Mouse (Mus musculus) frontal cortex, postnatal 10 days (tissue): ENCODE data around the gene Cnpy1.

Experiments used
- DNase-seq, 2 experiments: peaks; one replicate each; pipeline ENCODE4 v3.0.0; 2022; ENCODE audit warnings: low spot score in 2 of 2, mixed read lengths in 1 of 2

Gene Cnpy1

GRCm38 (mm10) chr5:28239829-28240228 lies 5.8 kb downstream of the Cnpy1 start:
- no peak for DNase-seq

GRCm38 (mm10) chr5:28238876-28239275 lies 6.7 kb downstream of the Cnpy1 start:
- no peak for DNase-seq

- DNase-seq, result no peak
Observed at GRCm38 (mm10) chr5:28238152-28238551, 7.5 kb downstream of the Cnpy1 start.

- no peak for DNase-seq
Observed at GRCm38 (mm10) chr5:28237715-28238114, 7.9 kb downstream of the Cnpy1 start.

- no peak for DNase-seq
Observed at GRCm38 (mm10) chr5:28237055-28237454, 8.6 kb downstream of the Cnpy1 start.

GRCm38 (mm10) chr5:28236098-28236497 lies 9.5 kb downstream of the Cnpy1 start:
- DNase-seq, result no peak

- DNase-seq, result no peak
Observed at GRCm38 (mm10) chr5:28232101-28232500, 13.5 kb downstream of the Cnpy1 start.

- no peak for DNase-seq
Observed at GRCm38 (mm10) chr5:28219596-28219995, 26.0 kb downstream of the Cnpy1 start.

- DNase-seq, result no peak
Observed at GRCm38 (mm10) chr5:28213441-28213840, 32.2 kb downstream of the Cnpy1 start.

- no peak for DNase-seq
Observed at GRCm38 (mm10) chr5:28211651-28212310, 33.8 kb downstream of the Cnpy1 start.

GRCm38 (mm10) chr5:28210591-28211550 lies 34.7 kb downstream of the Cnpy1 start:
- no peak for DNase-seq

- no peak for DNase-seq
Observed at GRCm38 (mm10) chr5:28209549-28210431, 35.8 kb downstream of the Cnpy1 start.

- no peak for DNase-seq
Observed at GRCm38 (mm10) chr5:28208726-28209520, 36.7 kb downstream of the Cnpy1 start.

GRCm38 (mm10) chr5:28207043-28207442 lies 38.6 kb downstream of the Cnpy1 start:
- no peak for DNase-seq

GRCm38 (mm10) chr5:28206448-28206847 lies 39.2 kb downstream of the Cnpy1 start:
- no peak for DNase-seq

- DNase-seq, result no peak
Observed at GRCm38 (mm10) chr5:28204678-28205077, 40.9 kb downstream of the Cnpy1 start.

- no peak for DNase-seq
Observed at GRCm38 (mm10) chr5:28203086-28203485, 42.5 kb downstream of the Cnpy1 start.

- no peak for DNase-seq
Observed at GRCm38 (mm10) chr5:28199089-28199873, 46.3 kb downstream of the Cnpy1 start.

GRCm38 (mm10) chr5:28195473-28195872 lies 50.1 kb downstream of the Cnpy1 start:
- no peak for DNase-seq

- DNase-seq, result no peak
Observed at GRCm38 (mm10) chr5:28192099-28192454, 53.5 kb downstream of the Cnpy1 start.
